Mouse (Mus musculus) right cerebral cortex, postnatal 25 days (tissue): ENCODE results near the gene Timd4.

Experiments used
- DNase-seq: peaks from one replicate; pipeline ENCODE4 v3.0.0; 2022

The Timd4 gene

GRCm38 (mm10) chr11:46810511-46810910 lies at the start of gene Timd4:
Gene Timd4, plus strand, starts transcription at chr11:46810800.
- no peak for DNase-seq

- no peak for DNase-seq
Measured at GRCm38 (mm10) chr11:46776879-46777278, 33.7 kb upstream of the Timd4 start.

- no peak for DNase-seq
Measured at GRCm38 (mm10) chr11:46779811-46780210, 30.8 kb upstream of the Timd4 start.

- DNase-seq: no peak
Measured at GRCm38 (mm10) chr11:46804440-46804839, 6.2 kb upstream of the Timd4 start.

DNA sequence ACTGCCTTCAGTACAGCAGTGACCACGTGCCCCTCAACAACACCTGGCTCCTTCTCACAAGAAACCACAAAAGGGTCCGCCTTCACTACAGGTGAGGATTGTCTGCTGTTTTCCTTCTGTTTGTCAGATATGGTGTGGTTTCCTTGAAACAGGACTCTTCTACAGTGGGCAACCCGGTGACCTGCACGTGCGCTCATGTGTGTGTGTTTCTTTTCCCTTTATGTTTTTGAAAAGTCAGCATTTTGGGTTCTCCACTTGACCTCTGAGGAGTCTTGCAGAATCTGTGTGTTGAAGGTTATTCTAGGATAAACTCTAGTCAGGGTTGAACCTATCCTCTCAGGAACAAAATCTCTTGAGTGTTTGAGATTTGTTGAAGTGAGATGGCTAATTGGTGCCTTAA lies 7.1 kb downstream of the Timd4 start:
- DNase-seq: no peak

GRCm38 (mm10) chr11:46819930-46820329 lies 9.3 kb downstream of the Timd4 start:
- DNase-seq: no peak

GRCm38 (mm10) chr11:46830348-46830747 lies 19.7 kb downstream of the Timd4 start:
- no peak for DNase-seq

- no peak for DNase-seq
Measured at GRCm38 (mm10) chr11:46835080-46835479, 24.5 kb downstream of the Timd4 start.

- no peak for DNase-seq
Measured at GRCm38 (mm10) chr11:46842015-46842726, 31.6 kb downstream of the Timd4 start.

DNA sequence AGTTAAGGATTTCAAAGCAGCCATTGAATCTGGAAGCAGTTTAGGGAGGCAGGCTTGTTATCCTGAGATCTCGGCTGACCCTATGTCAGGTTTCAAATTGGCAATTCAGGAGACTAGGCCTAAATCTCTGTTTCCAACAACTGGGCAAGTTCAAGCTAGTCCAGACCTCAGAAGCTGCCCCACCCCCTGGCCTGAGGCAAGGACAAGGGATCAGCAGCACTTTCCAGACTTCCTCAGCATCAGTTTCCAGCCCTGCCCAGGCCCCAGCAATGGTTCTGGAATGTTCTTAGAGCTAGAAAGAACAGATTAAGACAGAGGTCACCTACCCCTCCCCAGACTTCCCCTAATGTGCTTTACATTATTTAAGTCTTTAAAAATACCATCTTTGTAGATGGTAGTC lies 36.1 kb downstream of the Timd4 start:
- DNase-seq: no peak

DNA sequence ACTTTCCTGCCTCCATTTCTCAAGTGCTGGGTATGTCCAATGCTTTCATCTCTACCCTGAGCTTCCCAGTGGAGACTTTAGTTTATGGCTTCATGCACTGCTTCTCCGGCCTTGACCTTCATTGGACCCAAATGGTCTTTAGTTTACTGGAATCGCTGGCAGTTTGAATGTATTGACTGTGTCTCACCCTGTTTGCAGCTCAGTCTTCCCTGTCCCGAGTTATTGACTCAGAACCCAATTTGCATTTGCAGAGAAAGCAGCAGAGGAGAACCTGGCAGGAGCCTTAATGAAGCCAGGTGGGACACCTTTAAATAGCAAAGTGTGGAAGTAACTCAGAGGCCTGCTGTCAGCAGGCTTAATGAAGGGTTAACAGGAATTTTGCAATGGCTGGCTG lies 37.2 kb downstream of the Timd4 start:
- DNase-seq: no peak

DNA sequence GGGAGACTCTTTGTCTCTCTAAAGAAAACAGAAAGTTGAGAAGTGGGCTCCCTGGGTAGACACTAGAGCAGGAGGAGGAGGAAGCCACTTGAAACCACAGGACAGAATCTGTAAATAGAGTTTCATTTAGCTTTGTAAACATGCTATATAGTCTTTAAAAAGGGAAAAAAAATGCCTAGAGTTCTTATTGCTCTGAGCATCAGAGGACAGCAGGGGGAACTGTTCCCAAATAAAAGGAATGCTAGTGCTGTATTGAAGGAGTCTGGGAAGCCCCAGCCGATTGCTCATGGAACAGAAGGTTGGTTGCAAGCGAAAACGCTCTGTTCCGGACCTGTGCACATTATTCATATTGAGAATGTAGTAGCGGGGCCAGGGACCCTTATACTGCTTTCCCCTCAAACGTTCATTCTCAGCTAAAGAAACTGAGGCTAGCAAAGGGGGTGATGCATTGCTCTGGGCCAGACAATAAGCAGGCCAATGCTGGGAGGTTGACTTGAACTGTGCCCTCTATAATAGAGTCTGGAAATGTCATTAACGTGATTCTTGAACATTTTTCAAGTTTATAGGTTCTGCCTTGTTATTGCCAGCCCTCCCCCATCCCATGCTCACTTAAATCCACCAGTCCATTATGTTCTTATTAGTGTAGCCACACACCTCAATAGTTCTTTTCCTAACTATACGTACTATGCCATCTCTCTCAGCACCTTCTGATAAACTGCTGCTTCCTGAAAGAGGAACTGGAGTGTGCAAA lies 37.8 kb downstream of the Timd4 start:
- DNase-seq: no peak

GRCm38 (mm10) chr11:46864809-46865208 lies 54.2 kb downstream of the Timd4 start:
- DNase-seq: peak; percentile 22

DNA sequence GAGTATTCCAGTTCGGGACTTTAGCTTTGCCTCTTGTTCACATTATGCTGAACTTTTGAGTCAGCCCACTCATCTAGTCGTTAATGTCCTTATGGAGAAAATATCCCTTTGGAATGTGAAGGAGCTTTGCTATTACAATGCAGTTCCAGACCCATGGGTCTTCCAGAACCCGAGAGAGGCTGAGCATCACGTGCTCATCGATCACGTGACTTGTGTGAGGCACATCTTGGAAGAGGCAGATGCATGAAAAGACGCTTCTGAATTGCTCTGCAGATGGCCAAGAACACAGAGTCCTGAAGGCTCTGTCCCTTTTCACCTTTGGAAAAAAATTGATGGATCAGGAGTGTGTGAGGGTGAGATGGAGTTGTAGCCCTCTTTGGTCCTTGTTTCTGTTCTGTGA lies 58.0 kb downstream of the Timd4 start:
- DNase-seq: no peak

GRCm38 (mm10) chr11:46875774-46876173 lies 65.2 kb downstream of the Timd4 start:
- DNase-seq: no peak

DNA sequence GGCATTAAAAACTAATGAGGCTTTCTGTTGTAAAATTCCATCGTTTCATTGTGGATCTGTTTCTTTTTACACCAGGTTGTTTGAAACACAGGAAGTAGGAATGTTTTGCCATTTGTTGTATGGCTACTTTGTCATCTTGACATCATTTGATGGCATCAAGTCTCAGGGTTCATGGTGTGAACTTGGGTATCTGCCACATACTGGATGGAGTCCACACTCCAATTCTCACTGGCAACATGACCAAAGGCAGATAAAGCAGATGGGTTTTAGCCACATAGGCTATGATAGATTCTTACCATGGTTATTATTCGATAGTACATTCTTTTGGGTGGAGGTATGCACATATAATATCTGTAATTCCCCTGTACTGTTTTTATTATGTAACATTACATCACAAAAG lies 71.9 kb downstream of the Timd4 start:
- no peak for DNase-seq

- no peak for DNase-seq
Measured at GRCm38 (mm10) chr11:46889093-46889492, 78.5 kb downstream of the Timd4 start.
